Mouse (Mus musculus): ENCODE results near the gene Pdzd7. TPM values are rescaled to one million over a fixed set of nuclear protein-coding genes. Genes with fewer than 3 reads are reported as not detected.

Pdzd7 gene
- total RNA-seq, 2 experiments from 2014 or later, result 3.3 to 5.8 TPM

GRCm38 (mm10) chr19:45065226-45065625, 19.7 kb upstream of the Pdzd7 start:
- no peak for DNase-seq (ENCODE audit: low spot score in 2 of 2)
- intact Hi-C loops (cut with DNase I), result no loop called here

GRCm38 (mm10) chr19:45063565-45064292, 18.2 kb upstream of the Pdzd7 start:
- no peak for DNase-seq (ENCODE audit: low spot score in 2 of 2)
- intact Hi-C loops (cut with DNase I), result no loop called here

- intact Hi-C loops (cut with DNase I), result no loop called here
Observed at GRCm38 (mm10) chr19:45058841-45059240, 13.3 kb upstream of the Pdzd7 start.

GRCm38 (mm10) chr19:45058113-45058839, 12.8 kb upstream of the Pdzd7 start:
- DNase-seq (ENCODE audit: low spot score in 2 of 2), result peak; percentile 88 to 90
- intact Hi-C loops (cut with DNase I), result no loop called here

More at GRCm38 (mm10) chr19:45058841-45059240, 13.3 kb upstream of the Pdzd7 start:
- no peak for DNase-seq (ENCODE audit: low spot score in 2 of 2)

DNA sequence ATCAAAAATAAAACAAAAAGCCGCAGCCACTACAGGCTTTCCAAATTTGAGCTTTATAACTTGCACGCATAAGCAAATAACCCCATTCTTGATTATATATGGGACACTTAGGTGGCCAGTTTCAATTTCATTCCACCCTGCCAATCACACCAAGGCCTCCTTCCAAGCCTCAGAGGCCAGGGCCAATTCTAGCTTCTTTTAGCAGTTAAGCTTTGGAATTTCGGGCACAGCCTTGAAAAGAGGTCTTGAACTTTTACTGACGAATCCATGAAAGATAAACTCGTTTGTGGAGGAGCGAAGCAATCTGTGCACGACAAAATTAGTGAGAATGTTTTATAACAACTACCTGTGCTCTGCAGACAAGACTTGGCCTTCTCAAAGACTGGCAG, 12.2 kb upstream of the Pdzd7 start:
- no peak for DNase-seq (ENCODE audit: low spot score in 2 of 2)

GRCm38 (mm10) chr19:45056908-45057698, 11.6 kb upstream of the Pdzd7 start:
- intact Hi-C loops (cut with DNase I), result no loop called here
- no peak for DNase-seq (ENCODE audit: low spot score in 2 of 2)

More for the DNA sequence above, 12.2 kb upstream of the Pdzd7 start:
- intact Hi-C loops (cut with DNase I), result no loop called here

DNA sequence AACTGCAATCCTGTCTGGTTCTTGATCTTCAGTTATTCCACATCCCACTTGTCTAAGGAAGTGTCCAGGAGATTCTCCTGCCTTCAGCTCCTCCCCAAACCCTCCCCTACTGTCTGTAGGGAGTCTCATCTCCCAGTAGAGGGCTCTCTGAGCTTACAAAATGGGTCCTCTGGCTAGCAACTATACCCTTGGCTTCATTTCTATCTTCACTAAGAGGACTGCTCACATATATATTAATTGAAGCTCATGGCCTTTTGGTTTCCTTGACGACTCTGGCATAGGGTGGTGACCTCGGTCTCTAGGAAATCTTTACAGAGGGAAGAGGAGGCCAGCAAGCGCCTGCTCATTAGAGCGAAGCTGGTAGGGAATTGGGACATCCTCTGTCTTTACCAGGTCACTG, 10.8 kb upstream of the Pdzd7 start:
- intact Hi-C loops (cut with DNase I), result no loop called here

GRCm38 (mm10) chr19:45054892-45055690, 9.6 kb upstream of the Pdzd7 start:
- peak; percentile 46 to 49 for DNase-seq (ENCODE audit: low spot score in 2 of 2)
- intact Hi-C loops (cut with DNase I), result no loop called here

More for the DNA sequence above, 10.8 kb upstream of the Pdzd7 start:
- DNase-seq (ENCODE audit: low spot score in 2 of 2), result no peak

GRCm38 (mm10) chr19:45053451-45053850, 7.9 kb upstream of the Pdzd7 start:
- intact Hi-C loops (cut with DNase I), result no loop called here
- DNase-seq (ENCODE audit: low spot score in 2 of 2), result no peak

- intact Hi-C loops (cut with DNase I), result no loop called here
- DNase-seq (ENCODE audit: low spot score in 2 of 2), result no peak
Observed at GRCm38 (mm10) chr19:45049523-45049922, 4.0 kb upstream of the Pdzd7 start.

DNA sequence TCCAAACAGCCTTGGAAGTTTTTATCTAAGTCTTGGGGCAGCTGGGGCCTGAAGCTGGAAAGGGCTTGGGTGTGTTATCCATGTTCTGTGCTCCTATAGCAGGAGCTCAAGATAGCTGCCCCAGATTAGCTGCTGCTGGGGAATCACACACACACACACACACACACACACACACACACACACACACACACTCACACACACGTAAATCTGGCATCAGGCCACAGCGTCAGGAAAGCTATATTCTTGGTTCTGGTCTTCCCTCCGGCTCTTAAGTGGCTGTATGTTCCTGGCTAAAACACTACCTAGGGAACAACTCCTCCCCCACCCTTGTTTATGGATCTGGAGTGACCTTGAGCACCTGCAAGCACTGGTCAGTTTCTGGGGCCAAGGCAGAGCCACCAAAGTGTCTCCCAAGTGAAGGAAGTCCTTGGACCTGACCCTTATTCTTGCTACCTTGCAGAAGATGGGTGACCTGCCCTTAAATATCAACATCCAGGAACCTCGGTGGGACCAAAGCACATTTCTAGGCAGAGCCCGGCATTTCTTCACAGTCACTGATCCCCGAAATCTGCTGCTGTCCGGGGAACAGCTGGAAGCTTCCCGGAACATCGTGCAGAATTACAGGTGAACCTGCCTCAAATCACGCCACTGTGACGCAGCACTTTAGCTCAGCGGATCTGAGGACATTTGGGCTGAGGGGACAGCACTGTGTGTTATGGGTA, 3.3 kb upstream of the Pdzd7 start:
- DNase-seq (ENCODE audit: low spot score in 2 of 2), result peak in 1 of 2 experiments; percentile 38
- intact Hi-C loops (cut with DNase I), result no loop called here

DNA sequence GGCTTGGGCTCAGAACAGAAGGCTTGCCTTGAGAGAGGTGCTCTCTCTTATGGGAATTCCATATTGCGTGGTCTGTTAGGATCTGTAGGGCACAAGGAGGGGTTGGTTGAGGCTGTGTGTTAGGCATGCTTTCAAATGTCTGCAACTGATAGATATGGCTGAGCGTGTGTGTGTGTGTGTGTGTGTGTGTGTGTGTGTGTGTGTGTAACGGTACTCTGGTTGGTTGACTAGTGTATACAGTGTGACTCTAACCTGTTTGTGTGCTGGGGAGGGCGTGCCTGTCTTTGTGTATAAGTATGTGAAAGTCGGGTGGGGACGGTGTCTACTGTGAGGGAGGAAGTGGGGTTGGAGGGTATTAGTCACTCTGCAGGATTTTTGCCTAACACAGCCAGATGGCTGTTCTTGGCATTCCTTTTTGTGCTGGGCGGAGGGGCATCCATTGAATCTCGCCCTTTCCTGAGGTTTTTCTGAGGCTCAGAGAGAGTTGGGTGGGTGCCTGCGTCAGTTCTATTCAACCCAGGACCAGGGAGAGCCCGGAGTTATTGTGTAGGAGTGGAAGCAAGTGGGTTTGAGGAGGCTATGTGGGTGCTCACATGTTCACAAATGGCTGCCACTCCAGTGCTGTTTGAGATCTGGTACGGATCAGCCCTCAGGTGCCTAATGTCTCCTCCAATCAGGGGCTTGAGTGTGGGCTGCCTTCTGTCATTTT, 2.6 kb upstream of the Pdzd7 start:
- intact Hi-C loops (cut with DNase I), result no loop called here
- DNase-seq (ENCODE audit: low spot score in 2 of 2), result peak; percentile 88 to 91

GRCm38 (mm10) chr19:45047417-45047934, 2.0 kb upstream of the Pdzd7 start, which contains the start of gene Sfxn3:
Gene Sfxn3 (plus strand): TSS chr19:45047503.
- peak; percentile 93 for DNase-seq (ENCODE audit: low spot score in 2 of 2)
- intact Hi-C loops (cut with DNase I), result no loop called here

DNA sequence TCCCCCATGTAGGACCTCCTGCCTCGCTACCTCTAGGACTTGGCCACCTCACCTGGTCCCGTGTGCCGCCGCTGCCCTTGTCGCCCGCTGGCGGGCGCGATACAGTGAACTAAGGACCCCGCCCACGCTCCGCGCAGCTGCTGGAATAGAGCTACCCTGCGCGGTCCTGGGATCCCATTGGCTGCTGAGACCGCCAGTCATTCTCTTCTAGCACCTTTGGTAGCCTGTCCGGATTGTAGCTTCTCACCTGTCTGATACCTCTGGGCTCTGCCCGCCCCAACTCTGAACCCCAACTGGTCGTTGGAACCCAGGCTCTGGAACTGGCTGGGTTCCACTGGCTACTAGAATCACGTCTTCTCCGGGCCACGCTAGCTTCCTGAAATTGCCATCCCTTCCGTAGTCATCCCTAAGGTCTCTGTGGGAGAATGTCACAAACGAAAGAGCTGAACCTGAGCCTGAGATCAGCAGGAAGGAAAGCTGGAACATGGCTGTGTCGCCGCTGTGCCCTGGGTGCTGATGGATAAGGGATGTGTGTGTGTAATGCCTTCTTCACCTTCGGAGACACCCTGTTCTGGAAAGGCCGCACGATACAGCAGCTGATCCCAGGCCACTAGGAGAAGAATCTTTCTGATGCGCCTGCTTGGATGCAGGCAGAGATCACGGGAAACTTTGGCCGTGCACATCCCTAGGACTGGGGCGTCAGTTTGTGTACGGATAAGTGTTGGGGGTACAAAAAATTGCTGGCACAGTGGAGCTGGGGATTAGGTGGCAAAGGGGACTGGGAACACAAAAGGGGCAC, 1.2 kb upstream of the Pdzd7 start:
- DNase-seq (ENCODE audit: low spot score in 2 of 2), result peak; percentile 83 to 85
- intact Hi-C loops (cut with DNase I), result no loop called here

DNA sequence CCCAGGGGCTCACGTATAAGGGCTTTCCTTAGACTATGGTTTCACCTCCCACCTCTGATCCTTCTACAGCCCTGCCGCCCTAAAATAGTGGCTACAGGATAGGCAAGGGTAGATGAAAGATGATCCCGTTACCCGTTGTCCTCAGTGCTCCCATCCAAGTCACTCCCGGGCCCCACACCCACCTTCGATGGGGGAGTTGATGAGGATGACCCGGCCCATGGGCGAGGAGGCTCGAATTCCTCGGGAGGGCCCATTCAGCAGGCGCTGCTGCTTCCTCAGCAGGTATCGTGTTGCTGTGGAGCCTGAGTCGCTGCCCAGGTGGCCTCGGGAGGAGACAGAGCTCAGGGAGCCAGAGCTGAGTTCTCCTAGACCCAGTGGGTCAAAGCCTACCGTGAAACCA, 281 bp downstream of the Pdzd7 start:
- DNase-seq (ENCODE audit: low spot score in 2 of 2), result no peak
- intact Hi-C loops (cut with DNase I), result no loop called here

DNA sequence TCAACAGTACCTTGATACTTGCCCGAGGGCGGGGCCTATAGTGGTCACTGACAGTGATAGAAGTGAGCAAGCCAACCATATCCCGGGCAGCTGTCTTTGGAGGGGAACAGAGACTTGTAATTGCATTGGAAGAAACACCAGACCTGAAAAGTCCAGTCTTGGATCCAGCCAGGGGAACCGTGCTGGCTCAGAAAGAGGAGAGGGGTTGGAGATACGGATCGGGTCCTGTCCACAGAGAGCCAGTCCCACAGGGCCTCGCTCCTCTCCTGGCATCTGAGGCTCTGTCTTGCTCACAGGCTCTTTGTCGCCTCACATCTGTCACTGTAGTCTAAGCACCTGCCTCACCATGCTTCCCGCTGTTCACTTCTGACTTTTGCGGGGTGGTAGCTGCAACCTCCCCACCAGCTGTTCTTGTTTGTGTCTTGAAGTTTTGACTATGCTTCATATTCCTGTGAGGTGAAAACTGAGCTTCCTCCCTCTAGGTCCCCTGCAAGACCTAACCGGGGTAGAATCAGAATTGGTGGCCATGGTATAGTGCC, 1.1 kb downstream of the Pdzd7 start:
- intact Hi-C loops (cut with DNase I), result no loop called here
- DNase-seq (ENCODE audit: low spot score in 2 of 2), result no peak

- intact Hi-C loops (cut with DNase I), result no loop called here
- DNase-seq (ENCODE audit: low spot score in 2 of 2), result no peak
Observed at GRCm38 (mm10) chr19:45040214-45040613, 5.3 kb downstream of the Pdzd7 start.

Data from left cerebral cortex, postnatal 36 days (tissue).